Mouse (Mus musculus) liver, postnatal 0 days (tissue): ENCODE data around the gene Khnyn. TPM values are rescaled to one million over a fixed set of nuclear protein-coding genes. Genes with fewer than 3 reads are reported as not detected.

ENCODE experiments used
- ATAC-seq: fragments of 200-750 bp; cut with Nextera tagmentation; 2 replicates; pipeline ENCODE4 v1.8.0; 2017; ENCODE audit warnings: mild to moderate bottlenecking, moderate library complexity
- DNase-seq: peaks from one replicate; pipeline ENCODE4 v3.0.0-alpha.2; 2016
- H3K27ac ChIP-seq: fragments of 300-500 bp; sonication (generic); 2 replicates; pipeline ENCODE4 v1.5.1; 2014; ENCODE audit warnings: antibody characterized with exemption, moderate library complexity, mild to moderate bottlenecking, low read depth
- H3K27me3 ChIP-seq: fragments of 300-500 bp; sonication (generic); 2 replicates; pipeline ENCODE4 v1.6.1; 2014; ENCODE audit warnings: low read length, control low read depth, mixed read lengths; ENCODE audit not compliant: insufficient read depth
- H3K36me3 ChIP-seq: fragments of 300-500 bp; sonication (generic); replicated peaks from 2 replicates; pipeline ENCODE4 v1.6.1; 2014; ENCODE audit warnings: mild to moderate bottlenecking, control low read depth, low read length, moderate library complexity, mixed read lengths; ENCODE audit not compliant: insufficient read depth
- H3K4me1 ChIP-seq: fragments of 300-500 bp; sonication (generic); 2 replicates; pipeline ENCODE4 v1.6.1; 2014; ENCODE audit warnings: antibody characterized with exemption, mild to moderate bottlenecking, control low read depth; ENCODE audit not compliant: insufficient read depth
- H3K4me2 ChIP-seq: fragments of 300-500 bp; sonication (generic); 2 replicates; pipeline ENCODE4 v1.6.1; 2014; ENCODE audit warnings: low read depth, mild to moderate bottlenecking, low read length, moderate library complexity, mixed read lengths
- H3K4me3 ChIP-seq: fragments of 300-500 bp; sonication (generic); 2 replicates; pipeline ENCODE4 v1.5.1; 2014; ENCODE audit warnings: low read depth, low read length
- H3K9ac ChIP-seq: fragments of 300-500 bp; sonication (generic); replicated peaks from 2 replicates; pipeline ENCODE4 v1.6.1; 2014; ENCODE audit warnings: mild to moderate bottlenecking, moderate library complexity
- H3K9me3 ChIP-seq: fragments of 300-500 bp; sonication (generic); 2 replicates; pipeline ENCODE4 v1.6.1; 2016; ENCODE audit warnings: mild to moderate bottlenecking, control low read depth, low read length, mixed read lengths
- CTCF ChIP-seq: sonication (generic); IDR thresholded peaks from 2 replicates; pipeline ENCODE4 v1.5.1; 2016; ENCODE audit warnings: antibody characterized with exemption, low read depth
- EP300 ChIP-seq: IDR thresholded peaks from 2 replicates; pipeline ENCODE4 v1.6.1; 2016; ENCODE audit warnings: antibody characterized with exemption, low read depth, mild to moderate bottlenecking
- WGBS: fragments of 180-500 bp; shearing (Covaris S2); extraction: QIAGEN DNeasy Blood & Tissue Kit; methylation state at CpG from one replicate; pipeline ENCODE4 v1.1.7; 2014; ENCODE audit not compliant: insufficient replicate concordance; 5-methylcytosine and 5-hydroxymethylcytosine counted together
- polyA plus RNA-seq: library from polyadenylated mRNA; unstranded; fragments of >200 nt; fragmentation: Nextera tagmentation; extraction: Ambion mirVana; gene quantifications from 2 replicates; pipeline ENCODE4 v1.2.1, GENCODE M21; 2015

The Khnyn gene
- polyA plus RNA-seq, 1 experiment from 2014 or later: 5.2 TPM

- no peak overlapping the region for H3K4me2 ChIP-seq
Observed at GRCm38 (mm10) chr14:55883663-55884062, 1.1 kb upstream of the Khnyn start.

GRCm38 (mm10) chr14:55884166-55884565, 581 bp upstream of the Khnyn start, which contains the start of gene Cbln3:
Cbln3 (minus strand) TSS chr14:55884392.
- WGBS: 30% methylated on average over 4 of the region's 4 CpGs

More at GRCm38 (mm10) chr14:55883663-55884062, 1.1 kb upstream of the Khnyn start:
- DNase-seq: no peak
- no peaks in the 10 kb centered on the region for H3K27me3 ChIP-seq
- no peak for ATAC-seq
- H3K36me3 ChIP-seq: peaks cover 24% of the 10 kb centered on the region
- TF ChIP-seq EP300: no peak
- TF ChIP-seq CTCF: no peak
- peak overlapping the region; percentile 98 for H3K27ac ChIP-seq
- no peak overlapping the region for H3K4me3 ChIP-seq
- no peaks in the 10 kb centered on the region for H3K9me3 ChIP-seq
- 86% methylated on average over 12 of the region's 12 CpGs for WGBS
- H3K4me1 ChIP-seq: peaks cover 40% of the 10 kb centered on the region
- H3K9ac ChIP-seq: no peak overlapping the region; the same call in 1 of the 2 replicates

GRCm38 (mm10) chr14:55885114-55885790, 505 bp downstream of the Khnyn start:
- WGBS: 0% methylated on average over 13 of the region's 30 CpGs
- ATAC-seq: peak; percentile 11

More at GRCm38 (mm10) chr14:55884166-55884565, 581 bp upstream of the Khnyn start, which contains the start of gene Cbln3:
- no peaks in the 10 kb centered on the region for H3K27me3 ChIP-seq
- H3K9ac ChIP-seq: peak within 1 kb of the TSS; percentile 92
- TF ChIP-seq CTCF: no peak
- TF ChIP-seq EP300: no peak
- peak within 1 kb of the TSS; percentile 77 for H3K4me2 ChIP-seq
- no peaks in the 10 kb centered on the region for H3K9me3 ChIP-seq
- DNase-seq: peak; percentile 70
- H3K4me3 ChIP-seq: peak within 1 kb of the TSS; percentile 74
- H3K36me3 ChIP-seq: peaks cover 29% of the 10 kb centered on the region
- peak; percentile 8 for ATAC-seq
- peak within 1 kb of the TSS; percentile 98 for H3K27ac ChIP-seq
- H3K4me1 ChIP-seq: peaks cover 40% of the 10 kb centered on the region

GRCm38 (mm10) chr14:55885791-55886271, 1.1 kb downstream of the Khnyn start:
- peak overlapping the region; percentile 92 for H3K9ac ChIP-seq
- H3K9me3 ChIP-seq: no peaks in the 10 kb centered on the region
- H3K4me2 ChIP-seq: peak overlapping the region; percentile 77
- peak overlapping the region; percentile 98 for H3K27ac ChIP-seq
- WGBS: 2% methylated on average over 16 of the region's 16 CpGs
- no peak for ATAC-seq
- H3K4me3 ChIP-seq: peak overlapping the region; percentile 74
- peak; percentile 67 for DNase-seq
- TF ChIP-seq CTCF (no peak), EP300 (no peak)
- peaks cover 45% of the 10 kb centered on the region for H3K36me3 ChIP-seq
- no peaks in the 10 kb centered on the region for H3K27me3 ChIP-seq
- H3K4me1 ChIP-seq: peaks cover 40% of the 10 kb centered on the region

More at GRCm38 (mm10) chr14:55885114-55885790, 505 bp downstream of the Khnyn start:
- H3K4me2 ChIP-seq: peak overlapping the region; percentile 77
- H3K4me3 ChIP-seq: peak overlapping the region; percentile 74
- DNase-seq: no peak
- H3K4me1 ChIP-seq: peaks cover 40% of the 10 kb centered on the region
- no peaks in the 10 kb centered on the region for H3K27me3 ChIP-seq
- peak overlapping the region; percentile 98 for H3K27ac ChIP-seq
- H3K9ac ChIP-seq: peak overlapping the region; percentile 92
- no peaks in the 10 kb centered on the region for H3K9me3 ChIP-seq
- TF ChIP-seq CTCF (no peak; the same call in 1 of the 2 replicates), EP300 (no peak)
- peaks cover 40% of the 10 kb centered on the region for H3K36me3 ChIP-seq

- Histone ChIP-seq H3K27me3 (no peaks in the 10 kb centered on the region), H3K4me1 (peaks cover 36% of the 10 kb centered on the region), H3K4me2 (peak overlapping the region; percentile 77), H3K27ac (0 out of 2 replicates have a peak overlapping the region, but pooled peaks have one; percentile 12), H3K36me3 (peaks cover 52% of the 10 kb centered on the region), H3K9me3 (no peaks in the 10 kb centered on the region), H3K9ac (peak overlapping the region; percentile 92), H3K4me3 (peak overlapping the region; percentile 74; the same call in 1 of the 2 replicates)
- DNase-seq (no peak), ATAC-seq (no peak)
- no peak for TF ChIP-seq CTCF
- TF ChIP-seq EP300: no peak
- WGBS: 80% methylated on average over 24 of the region's 24 CpGs
Observed at GRCm38 (mm10) chr14:55886571-55887382, 2.0 kb downstream of the Khnyn start.

GRCm38 (mm10) chr14:55897671-55898070, 12.9 kb downstream of the Khnyn start:
- Histone ChIP-seq H3K36me3 (peaks cover 40% of the 10 kb centered on the region), H3K27me3 (no peaks in the 10 kb centered on the region), H3K4me1 (peaks cover 17% of the 10 kb centered on the region), H3K9ac (no peak overlapping the region), H3K4me3 (no peak overlapping the region), H3K9me3 (no peaks in the 10 kb centered on the region), H3K4me2 (no peak overlapping the region), H3K27ac (no peak overlapping the region)
- ATAC-seq (no peak), DNase-seq (no peak)
- WGBS: 88% methylated on average over 12 of the region's 12 CpGs
- TF ChIP-seq EP300 (no peak), CTCF (no peak)
